Mouse (Mus musculus): ENCODE results near the gene Gm815.

Gene Gm815

GRCm38 (mm10) chr19:26885616-26886015 is at the start of gene Gm815:
Gene Gm815 (plus strand): TSS chr19:26885881.
- DNase-seq (ENCODE audit: low spot score) = no peak

DNA sequence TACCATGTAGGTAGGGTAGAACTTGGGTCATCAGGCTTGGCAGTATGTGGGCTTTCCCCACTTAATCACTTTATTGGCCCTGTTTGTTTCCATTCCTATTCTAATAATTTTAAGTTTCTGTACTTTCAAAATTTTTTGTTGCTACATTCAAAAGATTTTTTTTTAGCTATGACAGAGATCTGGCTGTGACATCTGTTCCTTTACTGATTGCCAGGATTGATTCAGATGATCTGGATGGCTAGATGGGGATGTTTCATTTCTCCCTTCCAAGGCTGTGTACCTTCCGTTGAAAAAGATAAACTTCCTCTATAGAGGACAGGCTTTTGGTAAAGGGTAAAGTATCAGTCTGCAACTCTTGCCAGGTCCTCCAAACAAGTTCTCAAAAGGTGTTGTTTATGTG is 48.1 kb upstream of the Gm815 start:
- no peak for DNase-seq (ENCODE audit: low spot score)

DNA sequence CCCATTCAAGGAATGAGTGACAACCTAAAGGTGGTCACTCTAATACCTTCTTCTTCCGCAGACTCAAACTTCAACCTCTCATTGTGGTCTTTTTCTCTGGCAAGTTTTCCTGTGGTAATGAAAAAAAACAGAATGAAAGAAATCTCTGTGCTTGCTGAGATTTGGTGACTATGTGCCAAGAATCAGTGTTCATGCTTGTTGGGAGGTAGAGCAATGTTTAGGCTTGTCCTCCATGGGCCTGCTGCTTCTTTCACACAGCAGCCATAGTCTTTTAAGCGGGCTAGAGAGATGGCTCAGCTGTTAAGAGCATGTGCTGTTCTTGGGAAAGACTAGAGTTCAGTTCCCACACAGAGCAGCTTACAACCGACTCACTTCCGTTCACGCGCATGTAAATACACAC is 41.8 kb upstream of the Gm815 start:
- DNase-seq (ENCODE audit: low spot score) = no peak

DNA sequence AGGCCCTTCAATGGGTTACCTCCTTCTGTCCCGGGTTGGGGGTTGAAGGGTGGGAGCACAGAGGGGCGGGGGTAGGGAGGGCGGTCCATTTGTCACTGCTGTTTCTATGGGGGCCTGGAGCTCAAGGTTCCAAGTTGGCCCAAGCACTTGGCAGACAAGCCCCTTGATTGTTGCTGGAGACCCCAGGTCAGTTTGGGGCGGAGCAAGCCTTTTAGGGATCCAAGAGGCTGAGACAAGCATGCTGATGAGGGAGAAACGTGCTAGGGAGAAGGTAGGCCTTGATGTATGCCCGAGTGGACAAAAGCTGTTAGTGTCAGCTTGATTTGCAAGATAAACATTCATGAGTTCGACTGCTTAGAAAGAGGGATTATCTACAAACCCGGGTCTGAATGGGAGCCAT is 40.9 kb upstream of the Gm815 start:
- no peak for DNase-seq (ENCODE audit: low spot score)

- DNase-seq (ENCODE audit: low spot score) = peak; percentile 88
Observed at GRCm38 (mm10) chr19:26845276-26846016, 40.2 kb upstream of the Gm815 start.

DNA sequence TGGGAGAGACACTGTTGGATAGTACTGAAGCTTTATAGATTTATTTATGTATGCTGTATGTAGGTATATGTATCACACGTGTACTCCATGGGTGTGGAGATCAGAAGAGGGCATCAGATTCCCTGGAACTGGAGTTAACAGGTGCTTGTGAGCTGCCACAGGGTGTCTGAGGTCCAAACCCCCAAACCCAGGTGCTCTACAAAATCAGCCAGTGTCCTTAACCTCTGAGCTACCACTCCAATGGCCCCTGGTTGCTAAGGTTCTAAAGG is 39.7 kb upstream of the Gm815 start:
- DNase-seq (ENCODE audit: low spot score) = no peak

- DNase-seq (ENCODE audit: low spot score) = no peak
Observed at GRCm38 (mm10) chr19:26851017-26851782, 34.5 kb upstream of the Gm815 start.

- DNase-seq (ENCODE audit: low spot score) = no peak
Observed at GRCm38 (mm10) chr19:26852325-26852900, 33.3 kb upstream of the Gm815 start.

- DNase-seq (ENCODE audit: low spot score) = no peak
Observed at GRCm38 (mm10) chr19:26853701-26854282, 31.9 kb upstream of the Gm815 start.

- DNase-seq (ENCODE audit: low spot score) = no peak
Observed at GRCm38 (mm10) chr19:26854661-26855060, 31.0 kb upstream of the Gm815 start.

GRCm38 (mm10) chr19:26855152-26855551 is 30.5 kb upstream of the Gm815 start:
- no peak for DNase-seq (ENCODE audit: low spot score)

- no peak for DNase-seq (ENCODE audit: low spot score)
Observed at GRCm38 (mm10) chr19:26858427-26859194, 27.1 kb upstream of the Gm815 start.

GRCm38 (mm10) chr19:26859195-26859570 is 26.5 kb upstream of the Gm815 start:
- no peak for DNase-seq (ENCODE audit: low spot score)

DNA sequence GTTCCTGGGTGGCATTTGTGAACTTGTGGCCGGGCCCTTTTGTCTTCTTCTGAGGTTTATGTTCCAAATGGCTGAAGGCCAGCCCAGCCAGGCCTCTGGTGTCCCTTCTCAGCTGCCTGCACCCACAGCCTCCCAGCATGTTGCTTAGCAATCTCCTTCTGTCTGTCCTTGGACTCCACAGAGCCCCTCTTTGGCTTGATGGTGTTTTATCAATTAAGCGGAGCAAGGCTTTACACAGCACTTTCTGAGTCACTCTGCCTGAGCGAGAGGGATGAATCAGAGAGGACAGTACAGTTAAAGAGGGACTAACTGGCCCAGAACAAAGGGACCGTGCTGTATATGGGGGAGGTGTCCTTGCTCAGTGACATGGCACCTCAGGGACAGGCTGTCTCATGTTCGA is 22.0 kb upstream of the Gm815 start:
- peak; percentile 57 for DNase-seq (ENCODE audit: low spot score)

DNA sequence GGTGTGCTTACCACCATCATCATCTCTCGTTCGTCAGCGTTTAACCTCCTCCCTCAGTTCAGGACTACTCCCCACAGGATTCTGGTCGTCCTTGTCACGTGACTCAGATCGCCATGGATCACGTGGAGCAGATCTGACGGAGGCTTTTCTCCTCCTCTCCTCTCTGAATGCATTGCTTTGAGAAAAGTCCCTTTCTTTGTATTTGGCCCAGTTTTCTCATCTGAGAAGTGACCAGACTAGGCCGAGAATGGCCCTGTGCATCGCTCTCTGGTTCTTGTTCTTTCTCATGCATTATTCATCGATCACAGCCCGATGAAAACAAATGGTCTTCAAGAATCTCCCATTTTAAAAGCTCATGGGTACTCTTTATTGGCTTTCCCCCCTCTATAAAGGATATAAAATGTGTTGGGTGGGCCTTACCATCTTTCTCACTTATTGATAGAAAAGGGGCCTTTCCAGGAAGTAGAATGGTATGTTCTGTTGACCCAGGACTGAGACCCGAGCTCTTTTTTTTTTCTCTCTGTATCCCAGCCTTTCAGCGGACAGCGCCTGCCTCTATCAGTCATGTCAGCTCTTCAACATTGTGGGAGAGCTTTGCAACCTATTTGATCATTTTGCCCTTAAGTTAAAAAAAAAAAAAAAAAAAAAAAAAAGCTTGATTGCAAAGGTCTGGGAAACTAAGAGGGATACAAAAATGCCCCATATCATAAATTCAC is 20.5 kb upstream of the Gm815 start:
- no peak for DNase-seq (ENCODE audit: low spot score)

DNA sequence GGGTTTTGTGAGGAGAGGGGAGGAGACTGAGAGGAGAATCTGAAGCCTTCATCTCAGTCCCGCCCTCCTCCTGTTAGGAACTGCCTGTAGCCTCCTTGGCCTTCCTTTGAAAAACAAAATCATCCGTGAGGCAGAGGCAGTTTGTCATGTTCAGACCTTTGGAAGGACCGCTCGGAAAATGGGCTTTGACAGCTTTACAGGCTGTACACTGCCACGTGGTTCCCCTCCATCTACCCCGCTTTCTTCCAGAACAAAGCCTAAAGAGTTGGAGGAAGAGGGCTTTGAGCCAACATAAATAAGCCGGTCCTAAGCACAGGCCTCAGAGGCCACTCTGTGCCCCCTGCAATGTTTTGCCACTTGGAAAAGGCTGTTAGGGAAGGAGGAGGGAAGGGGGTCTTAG is 19.9 kb upstream of the Gm815 start:
- no peak for DNase-seq (ENCODE audit: low spot score)

DNA sequence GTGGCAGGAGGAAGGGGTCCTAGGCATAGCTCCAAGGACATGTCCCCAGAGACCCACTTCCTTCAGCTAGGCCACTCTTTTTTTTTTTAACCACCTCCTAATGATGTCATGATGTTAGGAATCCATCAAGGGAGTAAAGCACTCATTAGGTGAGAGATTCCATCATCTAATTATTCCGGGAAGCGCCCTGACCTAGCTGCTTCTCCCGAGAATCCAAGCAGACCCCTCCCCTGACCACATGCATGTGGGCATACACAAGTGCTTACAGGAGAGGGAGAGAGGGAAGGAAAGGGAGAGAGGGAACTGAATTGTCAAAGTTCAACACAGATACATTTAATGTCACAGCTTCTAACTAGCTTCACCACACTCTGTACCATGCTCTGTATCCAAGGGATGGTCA is 16.1 kb upstream of the Gm815 start:
- no peak for DNase-seq (ENCODE audit: low spot score)

- DNase-seq (ENCODE audit: low spot score) = no peak
Observed at GRCm38 (mm10) chr19:26870280-26870679, 15.4 kb upstream of the Gm815 start.

GRCm38 (mm10) chr19:26871096-26871495 is 14.6 kb upstream of the Gm815 start:
- DNase-seq (ENCODE audit: low spot score) = no peak

DNA sequence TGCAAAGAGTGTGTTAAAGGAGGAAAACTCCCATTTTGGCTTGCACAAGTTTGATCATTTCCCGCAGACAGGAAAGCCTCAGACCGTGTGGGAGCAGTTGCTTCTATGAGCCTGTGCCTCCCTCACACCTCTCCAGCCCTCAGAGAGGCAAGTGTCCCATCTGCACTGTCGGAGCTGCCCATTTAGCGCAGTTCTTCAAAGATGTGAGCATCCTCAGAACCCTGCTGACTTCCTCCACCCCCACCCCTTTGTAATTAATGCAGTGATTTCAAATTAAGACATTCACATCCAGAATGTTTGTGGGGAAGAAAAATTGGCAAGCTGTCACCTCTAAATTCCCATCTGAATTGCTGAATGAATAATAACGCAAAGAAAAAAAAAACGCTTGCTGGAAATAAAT is 12.8 kb upstream of the Gm815 start:
- DNase-seq (ENCODE audit: low spot score) = no peak

- DNase-seq (ENCODE audit: low spot score) = no peak
Observed at GRCm38 (mm10) chr19:26875601-26876000, 10.1 kb upstream of the Gm815 start.

All from testis, postnatal 10 days (tissue).